Mouse (Mus musculus): Measurements from ENCODE around the gene Acaa1a. TPM values are rescaled to one million over a fixed set of nuclear protein-coding genes. Genes with fewer than 3 reads are reported as not detected.
A peak's percentile ranks its signal among the peaks of the same experiment; 100 is the strongest.

Acaa1a gene
- polyA plus RNA-seq, 1 experiment from 2014 or later: 75.2 TPM

DNA sequence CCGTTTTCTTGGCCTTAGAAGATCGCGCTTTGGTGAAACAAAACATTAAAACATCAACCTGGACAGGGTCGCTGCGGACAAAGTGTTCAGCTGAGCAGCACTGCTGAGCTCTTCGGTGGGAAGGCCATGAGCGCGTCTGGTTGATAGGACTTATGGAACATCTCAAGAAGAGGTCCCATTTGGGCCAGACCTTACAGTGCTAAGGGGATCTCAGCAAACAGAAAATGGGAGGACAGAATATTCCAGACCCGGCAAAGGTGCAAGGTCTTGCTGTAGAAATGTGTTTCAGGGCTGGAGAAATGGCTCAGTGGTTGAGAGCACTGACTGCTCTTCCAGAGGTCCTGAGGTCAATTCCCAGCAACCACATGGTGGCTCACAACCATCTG, 16.2 kb upstream of the Acaa1a start:
- DNase-seq (ENCODE audit: low spot score): no peak
- H3K9me3 ChIP-seq: no peaks in the 10 kb centered on the region
- 9% methylated on average over 9 of the region's 9 CpGs for WGBS
- H3K4me3 ChIP-seq: peak overlapping the region; percentile 92
- H3K27me3 ChIP-seq (replicated peaks; ENCODE audit: low read depth, poor library complexity, severe bottlenecking): no peaks in the 10 kb centered on the region
- H3K27ac ChIP-seq (replicated peaks): peak overlapping the region; percentile 99
- H3K4me1 ChIP-seq: peaks cover 23% of the 10 kb centered on the region
- H3K36me3 ChIP-seq (replicated peaks): peaks cover 2% of the 10 kb centered on the region; the same call in 1 of the 2 replicates

DNA sequence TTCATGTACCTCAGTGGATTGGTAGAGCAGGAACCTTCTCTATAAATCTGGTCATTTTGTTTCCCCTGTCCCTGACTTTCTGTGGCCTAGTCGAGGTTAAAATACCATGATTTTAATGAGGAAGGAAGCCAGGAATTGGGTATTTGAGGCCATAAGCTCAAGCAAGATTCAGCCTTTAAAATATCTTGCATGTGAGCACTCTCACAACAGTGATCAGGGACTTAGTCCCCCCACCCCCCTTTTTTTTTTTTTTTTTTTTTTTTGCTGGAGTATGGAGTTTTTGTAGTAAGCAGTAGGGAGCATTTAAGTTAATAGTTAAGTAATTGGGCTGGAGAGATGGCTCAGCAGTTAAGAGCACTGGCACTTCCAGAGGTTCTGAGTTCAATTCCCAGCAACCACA, 15.3 kb upstream of the Acaa1a start:
- Histone ChIP-seq H3K9me3 (no peaks in the 10 kb centered on the region), H3K27me3 (replicated peaks; ENCODE audit: low read depth, poor library complexity, severe bottlenecking) (no peaks in the 10 kb centered on the region), H3K4me1 (peaks cover 23% of the 10 kb centered on the region), H3K36me3 (replicated peaks) (no peaks in the 10 kb centered on the region), H3K27ac (replicated peaks) (no peak overlapping the region), H3K4me3 (no peak overlapping the region)
- DNase-seq (ENCODE audit: low spot score): no peak
- 65% methylated on average over 1 of the region's 1 CpGs for WGBS

DNA sequence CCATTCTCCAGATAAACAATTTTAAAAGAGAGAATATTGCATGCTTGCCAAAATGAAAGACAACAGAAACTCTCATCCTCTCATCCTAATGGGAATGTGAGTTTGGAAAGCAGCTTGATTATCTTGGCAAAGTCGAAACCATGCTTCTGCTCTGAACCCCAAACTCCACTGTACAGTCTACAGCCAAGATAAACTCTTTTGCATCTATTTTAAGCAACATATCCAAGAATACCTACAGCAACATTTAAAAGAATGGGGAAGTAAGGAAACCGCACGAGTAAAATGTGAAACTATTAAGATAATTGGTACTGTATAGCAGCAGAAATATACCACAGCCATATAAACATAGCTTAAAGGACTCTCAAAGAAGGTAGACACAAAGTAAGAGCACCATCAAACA, 11.0 kb upstream of the Acaa1a start:
- Histone ChIP-seq H3K27me3 (replicated peaks; ENCODE audit: low read depth, poor library complexity, severe bottlenecking) (no peaks in the 10 kb centered on the region), H3K4me1 (peaks cover 3% of the 10 kb centered on the region), H3K9me3 (no peaks in the 10 kb centered on the region), H3K36me3 (replicated peaks) (no peaks in the 10 kb centered on the region), H3K27ac (replicated peaks) (no peak overlapping the region), H3K4me3 (no peak overlapping the region)
- no peak for DNase-seq (ENCODE audit: low spot score)
- WGBS: 90% methylated on average over 3 of the region's 3 CpGs

DNA sequence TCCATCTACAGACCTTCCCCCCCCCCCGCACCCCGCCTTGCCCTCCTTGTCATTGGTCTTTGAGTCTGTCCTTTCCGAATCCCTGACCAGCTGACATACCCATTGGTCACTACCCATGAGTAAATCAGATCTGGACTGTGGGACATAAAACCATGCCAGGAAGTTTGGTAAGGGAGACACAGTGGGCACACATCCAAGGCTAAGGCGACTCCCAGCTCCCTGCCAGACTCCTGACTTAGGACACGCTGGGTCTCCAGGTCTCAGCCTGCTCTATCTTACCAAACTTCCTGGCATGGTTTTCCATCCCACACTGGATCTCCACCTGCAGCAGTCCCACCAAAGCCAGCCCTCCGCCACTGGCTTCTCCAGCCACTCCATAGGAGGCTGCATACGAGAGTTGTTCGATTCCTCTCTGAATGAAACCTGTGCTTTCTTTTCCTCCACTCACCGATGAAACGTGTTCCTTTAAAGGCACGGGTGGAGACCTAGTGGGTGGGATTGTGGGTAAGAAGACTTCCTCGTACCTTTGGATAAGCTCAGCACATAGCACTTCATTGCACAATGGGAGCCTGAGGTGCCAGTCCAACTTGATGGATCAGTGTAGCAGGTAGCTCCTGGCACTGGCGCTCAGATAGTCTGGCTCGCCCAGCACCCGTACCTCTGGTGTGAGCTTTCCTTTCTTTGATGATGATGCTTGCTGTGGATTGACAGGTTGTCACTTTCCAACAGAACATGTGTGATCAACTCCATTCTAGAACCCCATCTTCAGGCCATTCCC, 9.1 kb upstream of the Acaa1a start:
- WGBS: 90% methylated on average over 15 of the region's 15 CpGs
- DNase-seq (ENCODE audit: low spot score): no peak
- no peaks in the 10 kb centered on the region for H3K9me3 ChIP-seq
- no peaks in the 10 kb centered on the region for H3K27me3 ChIP-seq (replicated peaks; ENCODE audit: low read depth, poor library complexity, severe bottlenecking)
- H3K4me1 ChIP-seq: peaks cover 4% of the 10 kb centered on the region; the same call in 1 of the 2 replicates
- no peak overlapping the region for H3K27ac ChIP-seq (replicated peaks)
- H3K4me3 ChIP-seq: no peak overlapping the region
- H3K36me3 ChIP-seq (replicated peaks): no peaks in the 10 kb centered on the region

DNA sequence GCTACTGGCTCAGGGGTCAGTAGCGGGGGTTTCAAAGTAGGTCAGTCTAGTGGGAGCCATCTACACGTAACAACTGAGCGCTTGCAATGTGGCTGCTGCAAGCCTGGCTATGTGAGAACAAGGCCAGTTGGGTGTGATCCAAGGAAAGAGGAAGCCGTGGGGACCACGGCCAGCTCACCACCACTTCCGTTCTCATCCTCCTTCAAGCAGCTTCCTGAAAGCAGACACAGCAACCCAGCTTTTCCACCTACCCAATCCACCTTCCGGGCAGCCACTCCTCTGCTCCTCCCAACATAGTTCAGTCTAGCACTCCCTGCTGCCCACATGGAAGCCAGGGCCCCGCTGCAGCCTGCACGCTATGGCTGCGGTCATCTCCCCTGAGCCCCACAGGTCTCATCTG, 5.2 kb upstream of the Acaa1a start:
- Histone ChIP-seq H3K4me1 (peaks cover 7% of the 10 kb centered on the region), H3K4me3 (no peak overlapping the region), H3K36me3 (replicated peaks) (no peaks in the 10 kb centered on the region), H3K27me3 (replicated peaks; ENCODE audit: low read depth, poor library complexity, severe bottlenecking) (peaks cover 23% of the 10 kb centered on the region), H3K27ac (replicated peaks) (no peak overlapping the region), H3K9me3 (no peaks in the 10 kb centered on the region)
- no peak for DNase-seq (ENCODE audit: low spot score)
- 72% methylated on average over 10 of the region's 10 CpGs for WGBS

DNA sequence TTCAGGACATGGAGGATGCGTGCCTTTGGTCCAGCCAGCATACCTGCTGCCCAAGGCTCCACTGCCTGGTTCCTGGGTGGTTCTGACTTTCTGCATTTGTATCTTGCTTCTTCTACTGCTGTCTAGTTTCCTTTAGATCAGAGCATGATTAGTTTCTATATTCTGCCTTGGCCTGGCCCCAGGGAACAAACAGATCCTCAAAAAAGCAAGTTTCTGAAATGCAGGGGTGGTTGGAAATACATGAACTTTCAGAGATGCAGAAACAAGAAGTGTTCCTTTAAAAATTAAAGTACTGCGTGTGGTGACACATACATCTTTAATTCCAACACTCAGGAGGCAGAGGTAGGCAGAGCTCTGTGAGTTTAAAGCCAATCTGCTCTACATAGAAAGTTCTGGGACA, 4.6 kb upstream of the Acaa1a start:
- 89% methylated on average over 2 of the region's 2 CpGs for WGBS
- peaks cover 27% of the 10 kb centered on the region for H3K27me3 ChIP-seq (replicated peaks; ENCODE audit: low read depth, poor library complexity, severe bottlenecking)

DNA sequence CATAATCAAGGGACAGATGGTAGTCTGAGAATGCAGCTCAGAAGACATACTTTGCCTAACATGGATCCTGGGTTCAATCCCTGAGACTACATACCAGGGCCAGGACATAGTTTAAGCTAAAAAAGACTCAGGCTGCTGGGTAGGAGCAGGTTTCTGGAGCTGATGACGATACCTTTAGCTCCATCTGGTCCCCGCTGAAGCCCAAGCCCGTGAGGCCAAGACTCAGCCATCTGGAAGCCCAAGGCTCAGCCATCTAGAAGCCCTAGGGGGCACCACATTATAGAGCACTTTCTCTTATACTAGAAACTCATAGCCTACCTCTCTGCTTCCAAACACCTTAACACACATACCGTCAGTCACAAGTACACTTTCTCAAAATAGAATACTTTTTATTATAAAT, 3.9 kb upstream of the Acaa1a start:
- no peak for DNase-seq (ENCODE audit: low spot score)
- peaks cover 20% of the 10 kb centered on the region for H3K4me1 ChIP-seq
- no peak overlapping the region for H3K27ac ChIP-seq (replicated peaks)
- 80% methylated on average over 4 of the region's 4 CpGs for WGBS
- peaks cover 27% of the 10 kb centered on the region for H3K27me3 ChIP-seq (replicated peaks; ENCODE audit: low read depth, poor library complexity, severe bottlenecking)
- H3K9me3 ChIP-seq: no peaks in the 10 kb centered on the region
- H3K36me3 ChIP-seq (replicated peaks): no peaks in the 10 kb centered on the region
- no peak overlapping the region for H3K4me3 ChIP-seq

More for the DNA sequence above, 4.6 kb upstream of the Acaa1a start:
- Histone ChIP-seq H3K4me1 (peaks cover 12% of the 10 kb centered on the region), H3K4me3 (no peak overlapping the region), H3K36me3 (replicated peaks) (no peaks in the 10 kb centered on the region), H3K27ac (replicated peaks) (no peak overlapping the region), H3K9me3 (no peaks in the 10 kb centered on the region)
- no peak for DNase-seq (ENCODE audit: low spot score)

DNA sequence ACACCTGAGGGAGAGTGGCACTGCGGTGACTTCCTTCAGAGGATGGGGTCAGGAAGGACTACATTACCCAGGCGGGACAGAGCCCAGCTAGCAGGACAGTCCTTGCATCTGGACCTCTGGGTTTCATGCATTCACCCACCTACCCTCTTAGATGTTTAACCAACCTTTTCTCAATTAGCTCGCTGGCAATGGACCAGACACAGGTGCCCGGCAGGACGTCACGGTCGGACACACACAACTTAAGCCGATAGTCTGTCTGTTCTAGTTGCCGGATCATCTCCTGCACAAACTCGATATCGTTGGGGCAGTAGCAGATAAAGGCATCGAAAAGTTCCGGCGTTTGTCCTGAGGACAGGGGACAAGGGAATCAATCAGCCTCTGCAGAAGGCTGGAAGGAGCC, 1.6 kb upstream of the Acaa1a start:
- H3K27ac ChIP-seq (replicated peaks): no peak overlapping the region
- 88% methylated on average over 14 of the region's 14 CpGs for WGBS
- no peak overlapping the region for H3K4me3 ChIP-seq
- no peaks in the 10 kb centered on the region for H3K9me3 ChIP-seq
- peaks cover 37% of the 10 kb centered on the region for H3K4me1 ChIP-seq
- peaks cover 3% of the 10 kb centered on the region for H3K36me3 ChIP-seq (replicated peaks)
- no peak for DNase-seq (ENCODE audit: low spot score)
- peaks cover 27% of the 10 kb centered on the region for H3K27me3 ChIP-seq (replicated peaks; ENCODE audit: low read depth, poor library complexity, severe bottlenecking)

DNA sequence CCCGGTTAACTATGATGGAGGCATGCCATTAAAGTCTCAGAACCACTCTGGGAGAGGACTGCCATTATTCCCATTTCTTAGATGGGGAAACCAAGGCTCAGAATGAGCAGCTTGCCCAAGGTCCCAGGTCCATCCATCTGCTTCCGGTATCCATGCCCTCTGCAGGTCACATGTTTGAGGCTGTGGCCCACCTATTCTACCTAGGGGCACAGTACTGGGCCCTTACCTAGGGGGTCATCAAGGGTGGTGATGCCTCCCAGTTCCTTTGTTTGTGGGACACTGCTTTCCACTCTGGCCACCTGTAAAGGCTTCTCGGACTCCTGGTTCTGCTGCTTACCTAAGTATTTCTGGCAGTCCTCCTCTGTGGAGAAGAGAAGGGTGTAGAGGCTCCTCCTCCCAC, 1.1 kb upstream of the Acaa1a start:
- WGBS: 93% methylated on average over 3 of the region's 3 CpGs

DNA sequence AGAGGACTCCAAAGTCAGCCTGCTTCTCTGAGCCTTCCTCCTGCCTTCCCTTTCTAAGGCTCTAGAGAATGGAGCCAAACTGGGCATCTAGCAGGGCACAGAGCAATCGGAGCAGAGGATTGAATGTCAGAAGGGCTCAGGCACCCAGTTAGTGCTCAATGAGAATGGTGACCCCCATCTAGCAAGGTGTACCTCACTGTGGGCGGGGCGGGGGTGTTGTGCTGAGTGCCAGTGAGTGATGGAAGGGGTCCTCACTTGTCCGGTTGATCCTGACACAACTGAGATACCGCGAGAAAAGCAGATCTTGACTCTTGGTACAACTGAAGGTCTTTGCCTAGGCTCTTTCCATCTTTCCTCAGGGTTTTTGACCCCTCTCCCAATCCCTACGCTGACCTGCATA, 370 bp upstream of the Acaa1a start:
- WGBS: 57% methylated on average over 7 of the region's 7 CpGs
- no peak overlapping the region for H3K27ac ChIP-seq (replicated peaks)
- peaks cover 27% of the 10 kb centered on the region for H3K27me3 ChIP-seq (replicated peaks; ENCODE audit: low read depth, poor library complexity, severe bottlenecking)
- H3K9me3 ChIP-seq: no peaks in the 10 kb centered on the region
- peak overlapping the region; percentile 86 for H3K4me3 ChIP-seq
- DNase-seq (ENCODE audit: low spot score): no peak
- peaks cover 37% of the 10 kb centered on the region for H3K4me1 ChIP-seq
- peaks cover 16% of the 10 kb centered on the region for H3K36me3 ChIP-seq (replicated peaks)

More for the DNA sequence above, 1.1 kb upstream of the Acaa1a start:
- Histone ChIP-seq H3K4me1 (peaks cover 37% of the 10 kb centered on the region), H3K27ac (replicated peaks) (no peak overlapping the region), H3K9me3 (no peaks in the 10 kb centered on the region), H3K36me3 (replicated peaks) (peaks cover 8% of the 10 kb centered on the region), H3K27me3 (replicated peaks; ENCODE audit: low read depth, poor library complexity, severe bottlenecking) (peaks cover 27% of the 10 kb centered on the region), H3K4me3 (no peak overlapping the region)
- no peak for DNase-seq (ENCODE audit: low spot score)

DNA sequence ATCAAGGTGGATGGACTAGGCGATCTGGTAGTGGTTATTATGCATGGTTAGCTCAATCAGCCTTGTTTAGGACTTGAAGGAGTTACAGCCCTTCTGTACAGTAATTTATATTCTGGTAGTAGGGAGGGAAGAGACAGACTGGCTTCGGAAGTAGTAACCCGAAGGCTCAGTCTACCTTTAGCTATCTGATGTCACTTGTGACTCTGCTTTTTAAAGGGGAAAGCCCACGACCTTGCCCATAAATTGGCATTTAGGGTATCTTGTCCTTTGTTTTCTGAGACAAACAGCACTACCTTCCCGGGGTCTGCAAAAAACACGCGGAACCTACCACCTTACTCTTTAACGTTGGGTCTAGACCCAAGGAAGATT, 720 bp downstream of the Acaa1a start:
- WGBS: 7% methylated on average over 8 of the region's 8 CpGs
- Histone ChIP-seq H3K4me3 (peak overlapping the region; percentile 86), H3K4me1 (peaks cover 33% of the 10 kb centered on the region), H3K9me3 (no peaks in the 10 kb centered on the region), H3K27ac (replicated peaks) (peak overlapping the region; percentile 89), H3K36me3 (replicated peaks) (peaks cover 27% of the 10 kb centered on the region), H3K27me3 (replicated peaks; ENCODE audit: low read depth, poor library complexity, severe bottlenecking) (peaks cover 27% of the 10 kb centered on the region)
- no peak for DNase-seq (ENCODE audit: low spot score)

DNA sequence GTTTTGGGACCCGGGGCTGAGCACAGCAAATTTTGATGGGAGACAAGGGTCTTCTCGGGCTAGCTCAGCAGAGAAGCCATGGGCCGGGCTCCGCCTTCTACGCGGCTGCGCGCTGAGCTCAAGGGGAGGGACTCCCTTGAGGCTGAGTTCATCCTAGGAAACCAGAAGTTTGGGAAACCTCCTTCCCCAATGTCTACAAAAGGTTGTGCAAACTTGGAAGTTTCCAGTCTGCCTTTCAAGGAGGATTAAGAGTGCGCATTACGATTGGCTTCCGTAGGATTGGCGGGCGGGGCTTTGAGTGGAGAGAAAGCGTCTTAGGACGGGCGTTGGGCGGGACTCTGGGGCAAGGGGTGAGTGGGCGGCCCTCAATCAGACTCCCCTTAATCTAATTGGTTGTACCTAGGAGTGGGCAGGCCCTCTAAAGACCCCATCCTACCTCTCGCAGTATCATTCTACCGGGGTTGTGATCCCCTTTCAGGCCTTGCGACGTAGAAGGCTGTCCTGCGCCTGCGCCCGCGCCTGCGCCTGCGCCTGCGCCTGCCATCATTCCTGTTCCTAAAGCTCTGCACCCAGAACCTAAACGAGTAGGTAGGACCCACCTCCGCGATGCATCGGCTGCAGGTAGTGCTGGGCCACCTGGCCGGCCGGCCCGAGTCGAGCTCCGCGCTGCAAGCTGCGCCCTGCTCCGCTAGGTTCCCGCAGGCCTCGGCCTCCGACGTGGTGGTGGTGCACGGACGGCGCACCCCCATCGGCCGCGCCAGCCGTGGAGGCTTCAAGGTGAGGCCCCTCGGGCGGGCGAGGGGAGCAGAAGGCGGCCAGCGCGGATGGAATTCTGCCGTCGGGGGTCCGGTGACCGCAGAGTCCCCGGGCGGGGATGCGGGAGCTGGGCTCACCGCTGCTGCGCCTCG, 1.7 kb downstream of the Acaa1a start, which contains the start of gene Myd88:
Gene Myd88 (minus strand): TSS at position 503 of the 908 bp plus-strand sequence.
- under 1% methylated on average over 68 of the region's 68 CpGs for WGBS

More for the DNA sequence above, 1.7 kb downstream of the Acaa1a start, which contains the start of gene Myd88:
- peaks cover 27% of the 10 kb centered on the region for H3K27me3 ChIP-seq (replicated peaks; ENCODE audit: low read depth, poor library complexity, severe bottlenecking)
- H3K4me1 ChIP-seq: peaks cover 33% of the 10 kb centered on the region
- peaks cover 36% of the 10 kb centered on the region for H3K36me3 ChIP-seq (replicated peaks)
- peak within 1 kb of the TSS; percentile 89 for H3K27ac ChIP-seq (replicated peaks)
- H3K9me3 ChIP-seq: no peaks in the 10 kb centered on the region
- peak; percentile 96 for DNase-seq (ENCODE audit: low spot score)
- peak within 1 kb of the TSS; percentile 86 for H3K4me3 ChIP-seq

Data from embryonic facial prominence, embryonic 10.5 days (tissue).